Mouse (Mus musculus) lung, embryonic 14.5 days (tissue): ENCODE measurements around the gene Polr1e. TPM values are rescaled to one million over a fixed set of nuclear protein-coding genes. Genes with fewer than 3 reads are reported as not detected.
"Not testable (repeated sequence)": the region's sequence is repeated elsewhere in the genome, so short reads cannot be mapped to it uniquely, and the experiment has no call there.

ENCODE experiments used
- ATAC-seq: fragments of 200-750 bp; cut with Nextera tagmentation; 2 replicates; pipeline ENCODE4 v1.8.0; 2017; ENCODE audit warnings: mild to moderate bottlenecking, moderate TSS enrichment, moderate library complexity; ENCODE audit not compliant: insufficient read depth
- DNase-seq: peaks from one replicate; pipeline ENCODE4 v3.0.0-alpha.2; 2015
- H3K27ac ChIP-seq: fragments of 300-500 bp; sonication (generic); 2 replicates; pipeline ENCODE4 v1.5.1; 2014; ENCODE audit warnings: low read depth, mild to moderate bottlenecking, moderate library complexity
- H3K27me3 ChIP-seq: fragments of 300-500 bp; sonication (generic); 2 replicates; pipeline ENCODE4 v1.6.1; 2014; ENCODE audit warnings: low read length, control low read depth; ENCODE audit not compliant: insufficient read depth
- H3K36me3 ChIP-seq: fragments of 300-500 bp; sonication (generic); 2 replicates; pipeline ENCODE4 v1.6.1; 2014; ENCODE audit warnings: control low read depth; ENCODE audit not compliant: insufficient read depth
- H3K4me1 ChIP-seq: fragments of 300-500 bp; sonication (generic); 2 replicates; pipeline ENCODE4 v1.6.1; 2014; ENCODE audit warnings: antibody characterized with exemption, control low read depth; ENCODE audit not compliant: insufficient read depth
- H3K4me2 ChIP-seq: fragments of 300-500 bp; sonication (generic); 2 replicates; pipeline ENCODE4 v1.6.1; 2014; ENCODE audit warnings: mild to moderate bottlenecking
- H3K4me3 ChIP-seq: fragments of 300-500 bp; sonication (generic); 2 replicates; pipeline ENCODE4 v1.5.1; 2014; ENCODE audit warnings: low read depth, low read length
- H3K9ac ChIP-seq: fragments of 300-500 bp; sonication (generic); 2 replicates; pipeline ENCODE4 v1.6.1; 2014
- H3K9me3 ChIP-seq: fragments of 300-500 bp; sonication (generic); 2 replicates; pipeline ENCODE4 v1.6.1; 2016; ENCODE audit warnings: low read depth, low read length, control low read depth
- CTCF ChIP-seq: IDR thresholded peaks from 2 replicates; pipeline ENCODE4 v1.5.1; 2016; ENCODE audit warnings: antibody characterized with exemption, low read depth
- WGBS: fragments of 180-500 bp; shearing (Covaris S2); extraction: QIAGEN DNeasy Blood & Tissue Kit; methylation state at CpG from one replicate; pipeline ENCODE4 v1.1.7; 2014; 5-methylcytosine and 5-hydroxymethylcytosine counted together
- polyA plus RNA-seq: library from polyadenylated mRNA; unstranded; fragments of >200 nt; fragmentation: Nextera tagmentation; extraction: Ambion mirVana; gene quantifications from 2 replicates; pipeline ENCODE4 v1.2.1, GENCODE M21; 2014

The Polr1e gene
- polyA plus RNA-seq, 1 experiment from 2014 or later = 40.1 TPM

- H3K4me2 ChIP-seq = no peak overlapping the region
- no peaks in the 10 kb centered on the region for H3K4me1 ChIP-seq
- no peak for TF ChIP-seq CTCF
- H3K27me3 ChIP-seq = no peaks in the 10 kb centered on the region
- H3K27ac ChIP-seq = no peak overlapping the region
- H3K9ac ChIP-seq = no peak overlapping the region
- no peaks in the 10 kb centered on the region for H3K9me3 ChIP-seq
- ATAC-seq = no peak
- no peak overlapping the region for H3K4me3 ChIP-seq
- 78% methylated on average over 13 of the region's 13 CpGs for WGBS
- H3K36me3 ChIP-seq = peaks cover 52% of the 10 kb centered on the region; the same call in 1 of the 2 replicates
- peak; percentile 51 for DNase-seq
Observed at GRCm38 (mm10) chr4:45037455-45038410, 19.4 kb downstream of the Polr1e start.

GRCm38 (mm10) chr4:45038879-45039278 lies 20.5 kb downstream of the Polr1e start:
- H3K4me2 ChIP-seq, H3K4me1 ChIP-seq, H3K9me3 ChIP-seq, H3K27ac ChIP-seq, ATAC-seq, H3K4me3 ChIP-seq, H3K9ac ChIP-seq, H3K27me3 ChIP-seq: not testable (repeated sequence)
- WGBS = 55% methylated on average over 8 of the region's 8 CpGs
- peaks cover 52% of the 10 kb centered on the region; the same call in 1 of the 2 replicates for H3K36me3 ChIP-seq
- peak; percentile 32 for DNase-seq

- not testable (repeated sequence) for H3K4me3 ChIP-seq, H3K9ac ChIP-seq, H3K4me2 ChIP-seq, ATAC-seq, H3K9me3 ChIP-seq, H3K27me3 ChIP-seq, H3K27ac ChIP-seq, H3K4me1 ChIP-seq, DNase-seq
- WGBS = 90% methylated on average over 7 of the region's 7 CpGs
- H3K36me3 ChIP-seq = peaks cover 52% of the 10 kb centered on the region; the same call in 1 of the 2 replicates
Observed at GRCm38 (mm10) chr4:45039546-45039945, 21.2 kb downstream of the Polr1e start.

- Histone ChIP-seq H3K27ac (no peak overlapping the region), H3K4me1 (no peaks in the 10 kb centered on the region), H3K27me3 (no peaks in the 10 kb centered on the region), H3K9me3 (no peaks in the 10 kb centered on the region), H3K4me3 (no peak overlapping the region), H3K36me3 (peaks cover 47% of the 10 kb centered on the region; the same call in 1 of the 2 replicates), H3K4me2 (no peak overlapping the region), H3K9ac (no peak overlapping the region)
- ATAC-seq (no peak), DNase-seq (no peak)
- WGBS = 80% methylated on average over 7 of the region's 7 CpGs
- no peak for TF ChIP-seq CTCF
Observed at GRCm38 (mm10) chr4:45040795-45041194, 22.4 kb downstream of the Polr1e start.

GRCm38 (mm10) chr4:45046679-45047078 lies 28.3 kb downstream of the Polr1e start:
- H3K27ac ChIP-seq = no peak overlapping the region
- no peaks in the 10 kb centered on the region for H3K4me1 ChIP-seq
- no peak for TF ChIP-seq CTCF
- ATAC-seq = no peak
- H3K27me3 ChIP-seq = no peaks in the 10 kb centered on the region
- 90% methylated on average over 5 of the region's 5 CpGs for WGBS
- no peak overlapping the region for H3K4me2 ChIP-seq
- H3K9me3 ChIP-seq = no peaks in the 10 kb centered on the region
- no peak overlapping the region for H3K4me3 ChIP-seq
- H3K36me3 ChIP-seq = peaks cover 44% of the 10 kb centered on the region; the same call in 1 of the 2 replicates
- no peak overlapping the region for H3K9ac ChIP-seq
- no peak for DNase-seq

GRCm38 (mm10) chr4:45047286-45047887 lies 29.0 kb downstream of the Polr1e start:
- Histone ChIP-seq H3K4me3 (no peak overlapping the region), H3K9ac (no peak overlapping the region), H3K27me3 (no peaks in the 10 kb centered on the region), H3K9me3 (no peaks in the 10 kb centered on the region), H3K27ac (no peak overlapping the region), H3K4me2 (no peak overlapping the region), H3K4me1 (no peaks in the 10 kb centered on the region), H3K36me3 (peaks cover 42% of the 10 kb centered on the region; the same call in 1 of the 2 replicates)
- WGBS = 84% methylated on average over 9 of the region's 9 CpGs
- TF ChIP-seq CTCF = no peak
- ATAC-seq (no peak), DNase-seq (no peak)

GRCm38 (mm10) chr4:45047956-45048355 lies 29.6 kb downstream of the Polr1e start:
- ATAC-seq = no peak
- H3K36me3 ChIP-seq = peaks cover 42% of the 10 kb centered on the region; the same call in 1 of the 2 replicates
- no peak for TF ChIP-seq CTCF

More at GRCm38 (mm10) chr4:45047956-45048355, 29.6 kb downstream of the Polr1e start:
- Histone ChIP-seq H3K27ac (no peak overlapping the region), H3K27me3 (no peaks in the 10 kb centered on the region), H3K4me3 (no peak overlapping the region), H3K9me3 (no peaks in the 10 kb centered on the region), H3K4me1 (no peaks in the 10 kb centered on the region), H3K4me2 (no peak overlapping the region), H3K9ac (no peak overlapping the region)
- no peak for DNase-seq
- WGBS = 82% methylated on average over 9 of the region's 9 CpGs
